Mouse (Mus musculus): Measurements from ENCODE around the gene Myo3b. TPM values are rescaled to one million over a fixed set of nuclear protein-coding genes. Genes with fewer than 3 reads are reported as not detected.

Myo3b gene
- total RNA-seq, 2 experiments from 2014 or later: not detected

- DNase-seq: no peak
Observed at GRCm38 (mm10) chr2:70291063-70291462, 252.1 kb downstream of the Myo3b start.

GRCm38 (mm10) chr2:70292776-70293175, 253.8 kb downstream of the Myo3b start:
- no peak for DNase-seq

GRCm38 (mm10) chr2:70302905-70303304, 264.0 kb downstream of the Myo3b start:
- DNase-seq: no peak

- DNase-seq: no peak
Observed at GRCm38 (mm10) chr2:70315125-70315524, 276.2 kb downstream of the Myo3b start.

- DNase-seq: no peak
Observed at GRCm38 (mm10) chr2:70315734-70316133, 276.8 kb downstream of the Myo3b start.

- DNase-seq: no peak
Observed at GRCm38 (mm10) chr2:70317850-70318249, 278.9 kb downstream of the Myo3b start.

- DNase-seq: no peak
Observed at GRCm38 (mm10) chr2:70318861-70319555, 280.1 kb downstream of the Myo3b start.

- DNase-seq: no peak
Observed at GRCm38 (mm10) chr2:70322767-70323166, 283.8 kb downstream of the Myo3b start.

- DNase-seq: no peak
Observed at GRCm38 (mm10) chr2:70327602-70328001, 288.7 kb downstream of the Myo3b start.

- DNase-seq: no peak
Observed at GRCm38 (mm10) chr2:70332905-70333304, 294.0 kb downstream of the Myo3b start.

GRCm38 (mm10) chr2:70333553-70333952, 294.6 kb downstream of the Myo3b start:
- no peak for DNase-seq

GRCm38 (mm10) chr2:70336551-70336950, 297.6 kb downstream of the Myo3b start:
- no peak for DNase-seq

- no peak for DNase-seq
Observed at GRCm38 (mm10) chr2:70337208-70337611, 298.3 kb downstream of the Myo3b start.

GRCm38 (mm10) chr2:70337869-70338268, 298.9 kb downstream of the Myo3b start:
- DNase-seq: no peak

- DNase-seq: no peak
Observed at GRCm38 (mm10) chr2:70339061-70339460, 300.1 kb downstream of the Myo3b start.

GRCm38 (mm10) chr2:70339501-70339900, 300.6 kb downstream of the Myo3b start:
- no peak for DNase-seq

- DNase-seq: no peak
Observed at GRCm38 (mm10) chr2:70340224-70340623, 301.3 kb downstream of the Myo3b start.

GRCm38 (mm10) chr2:70345126-70345525, 306.2 kb downstream of the Myo3b start:
- DNase-seq: no peak

GRCm38 (mm10) chr2:70347511-70347910, 308.6 kb downstream of the Myo3b start:
- no peak for DNase-seq

GRCm38 (mm10) chr2:70348793-70349553, 310.0 kb downstream of the Myo3b start:
- no peak for DNase-seq

- DNase-seq: no peak
Observed at GRCm38 (mm10) chr2:70352435-70353165, 313.7 kb downstream of the Myo3b start.

- DNase-seq: no peak
Observed at GRCm38 (mm10) chr2:70354056-70354455, 315.1 kb downstream of the Myo3b start.

GRCm38 (mm10) chr2:70355026-70355425, 316.1 kb downstream of the Myo3b start:
- DNase-seq: no peak

All from gastrocnemius, postnatal 25 days (tissue).